Mouse (Mus musculus) c-Kit-positive CD71-negative TER-119-negative erythroid progenitor cells, embryonic 14.5 days (primary cell): ENCODE results near the gene 4930564D02Rik.

Experiments
- DNase-seq: peaks from one replicate; pipeline ENCODE4 v3.0.0-alpha.2; 2013; ENCODE audit warnings: low read depth

The 4930564D02Rik gene

DNA sequence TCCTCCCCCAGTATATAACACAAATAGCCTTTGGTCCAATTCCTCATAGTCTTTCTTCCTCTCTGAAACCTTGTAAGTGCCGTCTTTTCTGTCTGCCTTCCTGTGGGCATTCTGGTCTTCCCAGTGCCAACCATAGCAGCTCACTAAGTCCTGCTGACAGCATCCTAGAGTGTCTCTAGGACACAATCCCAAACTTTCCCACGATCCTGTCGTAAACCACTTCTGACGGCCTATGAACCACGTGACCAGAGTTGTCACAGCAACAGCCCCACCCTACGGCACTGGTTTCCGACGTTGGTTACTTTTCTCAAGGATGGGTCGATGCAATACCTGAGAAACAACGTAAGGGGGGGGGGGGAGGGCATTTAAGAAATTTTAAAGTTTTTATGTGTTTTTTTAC, at the start of gene 4930564D02Rik:
TSS of gene 4930564D02Rik (plus strand) at position 301 of the 400 bp plus-strand sequence.
- DNase-seq: no peak

DNA sequence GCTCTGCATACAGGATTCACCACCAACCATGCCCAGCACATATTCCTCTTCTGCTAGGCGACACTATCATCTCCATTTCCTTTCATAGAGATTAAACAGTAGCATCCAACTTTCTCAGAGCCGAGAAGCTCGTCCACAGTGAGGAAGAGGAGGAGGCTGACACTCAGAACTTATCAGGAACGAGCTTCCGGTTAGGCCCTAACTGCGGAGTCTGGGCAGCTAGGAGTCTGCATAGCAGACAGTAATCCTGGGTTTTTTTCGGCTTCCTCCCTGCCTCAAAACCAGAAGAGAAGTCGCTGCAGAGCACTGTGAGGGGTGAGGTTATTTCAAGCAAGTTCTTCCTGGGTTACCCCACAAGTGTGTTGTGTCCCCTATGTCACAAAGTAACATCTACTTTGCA, 49.3 kb upstream of the 4930564D02Rik start:
- no peak for DNase-seq

DNA sequence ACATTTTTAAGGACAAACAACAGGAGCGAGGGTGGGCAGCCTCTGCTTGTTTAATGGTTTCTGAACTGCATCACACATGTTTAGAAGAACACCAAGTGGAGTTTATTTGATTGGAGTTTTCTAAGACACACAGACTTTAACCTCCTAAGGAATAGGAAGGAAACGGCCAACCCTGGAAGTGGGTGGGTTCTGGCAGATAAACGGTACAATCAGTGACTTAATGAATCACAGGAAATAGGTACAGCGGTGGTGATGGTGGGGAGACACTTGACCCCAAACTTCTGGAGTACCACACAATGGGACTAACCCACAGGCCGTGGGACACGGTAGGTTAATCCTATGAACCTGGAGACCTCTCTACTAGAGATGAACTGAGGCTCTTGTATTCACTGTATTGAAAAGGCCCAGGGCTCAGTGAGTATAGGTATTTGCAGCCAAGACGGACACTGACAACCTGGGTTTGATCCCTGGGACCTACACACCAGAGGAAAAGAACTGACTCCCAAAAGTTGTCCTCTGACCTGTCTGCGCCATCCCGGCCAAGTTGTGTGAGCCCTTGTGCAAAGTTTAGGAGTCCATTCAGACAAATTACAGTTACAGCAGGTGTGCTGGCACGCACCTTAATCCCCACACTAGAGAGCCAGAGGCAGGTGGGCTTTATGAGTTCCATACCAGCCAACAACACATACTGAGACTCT, 48.4 kb upstream of the 4930564D02Rik start:
- DNase-seq: no peak

DNA sequence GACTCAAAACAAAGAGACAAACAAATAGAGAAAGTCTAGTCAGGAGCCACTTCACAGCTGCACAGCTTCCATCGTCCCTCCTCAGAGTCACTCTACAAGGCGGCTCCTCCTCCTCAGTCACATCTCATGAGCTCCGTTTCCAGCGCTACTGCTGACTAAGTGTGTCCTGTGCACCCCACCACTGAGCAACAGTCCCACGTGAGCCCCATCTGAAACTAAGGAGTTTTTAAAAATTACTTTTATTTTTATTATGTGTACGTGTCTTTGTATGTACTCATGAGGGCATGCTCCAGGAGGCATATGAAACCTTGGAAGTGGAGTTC, 47.9 kb upstream of the 4930564D02Rik start:
- no peak for DNase-seq

DNA sequence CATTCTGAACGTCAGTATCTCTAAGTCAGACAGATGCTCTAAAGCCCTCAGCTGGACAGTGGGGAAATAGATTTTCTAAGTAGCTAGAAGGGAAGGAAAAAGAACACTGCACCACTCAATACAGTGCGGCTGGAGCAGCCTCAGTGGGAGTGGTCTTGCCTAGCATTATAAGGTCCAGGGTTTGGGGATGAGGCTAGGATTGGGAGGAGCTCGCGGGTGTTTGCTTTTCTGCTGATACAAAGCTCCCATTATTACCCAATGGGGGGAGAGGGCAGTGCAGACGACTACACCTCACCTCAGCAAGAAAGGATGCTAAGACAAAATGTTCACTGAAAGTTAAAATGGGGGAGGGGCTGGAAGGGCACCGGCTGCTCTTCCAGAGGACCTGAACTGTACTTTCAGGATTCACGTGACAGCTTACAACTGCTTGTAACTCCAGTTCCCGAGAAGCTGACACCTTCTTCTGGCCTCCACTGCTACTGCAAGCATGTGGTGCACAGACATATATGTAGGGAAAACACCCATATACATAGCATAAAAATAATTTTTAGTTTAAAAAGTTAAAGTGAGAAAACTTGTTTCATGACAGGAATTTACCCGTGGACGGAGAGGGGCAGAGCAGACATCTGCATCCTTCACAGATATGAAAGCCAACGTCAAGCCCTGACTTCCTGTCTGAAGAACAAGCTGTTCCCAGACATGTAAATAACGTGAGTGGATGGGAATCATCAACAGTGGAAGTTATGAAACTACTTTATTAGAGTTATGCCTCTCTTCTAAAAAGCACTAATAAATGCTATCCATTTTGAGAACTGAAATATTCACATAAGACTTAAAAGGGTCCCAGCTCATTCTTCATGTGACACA, 46.6 kb upstream of the 4930564D02Rik start:
- no peak for DNase-seq

DNA sequence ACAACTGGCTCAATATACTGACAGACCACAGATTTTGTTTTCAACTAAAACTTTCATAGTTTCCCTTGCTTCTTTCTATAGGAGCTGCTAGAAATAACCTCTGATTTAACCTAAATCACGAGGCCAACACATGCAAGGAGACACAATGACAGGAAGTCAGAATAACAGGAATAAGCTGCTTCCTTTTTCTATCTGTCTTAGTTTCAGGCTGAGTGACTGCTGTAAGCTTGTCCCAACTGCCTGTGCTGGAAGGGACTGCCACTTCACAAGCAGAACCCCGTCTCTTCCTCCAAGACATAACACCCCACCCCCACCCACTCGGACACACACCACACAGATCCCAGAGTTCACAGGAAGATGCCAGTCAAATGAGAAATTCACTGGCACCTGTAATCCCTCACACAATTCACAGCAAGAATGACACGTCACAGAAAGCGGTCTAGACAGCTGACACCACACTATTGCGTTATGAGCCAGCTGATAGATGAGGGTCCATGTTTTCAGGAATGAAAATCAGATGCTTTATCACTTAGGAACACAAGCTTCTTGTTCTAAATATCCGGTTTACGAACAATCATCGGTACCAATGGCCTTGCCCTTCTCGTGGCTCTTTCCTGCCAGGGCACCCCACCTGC, 43.2 kb upstream of the 4930564D02Rik start:
- DNase-seq: no peak

DNA sequence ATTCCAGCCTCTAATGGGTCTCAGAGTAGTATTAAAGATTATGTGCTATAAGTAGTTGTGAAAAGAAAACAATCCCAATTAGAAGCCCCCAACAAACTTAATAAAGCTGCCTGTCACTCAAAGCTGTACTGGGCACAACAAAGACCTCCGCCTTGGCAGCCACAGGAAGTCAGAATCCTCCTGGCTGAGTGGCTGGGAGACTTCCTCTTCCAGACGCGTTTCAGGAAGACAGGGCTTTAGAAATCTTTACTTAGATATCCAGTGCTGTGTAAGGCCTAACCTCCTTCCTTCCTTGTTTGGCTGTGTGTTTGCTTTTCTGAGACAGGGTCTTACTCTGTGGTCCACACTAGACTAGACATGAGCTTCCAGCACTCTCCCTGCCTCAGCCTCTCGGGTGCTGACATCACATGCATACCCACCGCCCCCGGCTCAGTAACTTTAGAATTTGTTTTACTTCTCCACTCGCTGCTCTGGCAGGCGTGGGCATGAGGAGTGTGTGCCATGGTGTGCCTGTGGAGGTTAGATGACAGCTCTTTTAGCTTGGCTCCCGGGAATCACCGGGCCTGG, 30.3 kb upstream of the 4930564D02Rik start:
- DNase-seq: no peak

DNA sequence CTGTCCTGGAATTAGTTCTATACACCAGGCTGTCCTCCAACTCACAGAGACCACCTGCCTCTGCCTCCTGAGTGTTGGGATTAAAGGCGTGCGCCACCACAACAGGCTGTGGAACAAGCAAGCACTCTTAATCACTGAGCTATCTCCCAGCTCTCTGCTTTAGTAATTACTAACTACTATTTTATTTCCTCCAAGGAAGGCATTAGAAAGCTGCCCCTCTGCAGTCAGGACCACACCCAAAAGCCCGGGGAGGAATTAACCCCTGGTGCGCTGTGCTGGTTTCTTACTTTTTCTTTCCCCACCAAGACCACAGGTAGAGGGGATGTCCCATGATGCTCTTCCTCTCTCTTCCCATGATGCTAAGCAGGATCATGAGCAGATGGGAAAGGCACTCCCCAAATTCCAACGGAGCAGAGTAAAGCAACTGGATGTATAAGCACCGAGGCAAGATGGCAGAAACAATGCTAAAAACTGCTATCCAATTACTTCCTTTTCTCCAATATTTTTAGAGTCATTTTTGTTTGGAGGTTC, 29.3 kb upstream of the 4930564D02Rik start:
- no peak for DNase-seq

DNA sequence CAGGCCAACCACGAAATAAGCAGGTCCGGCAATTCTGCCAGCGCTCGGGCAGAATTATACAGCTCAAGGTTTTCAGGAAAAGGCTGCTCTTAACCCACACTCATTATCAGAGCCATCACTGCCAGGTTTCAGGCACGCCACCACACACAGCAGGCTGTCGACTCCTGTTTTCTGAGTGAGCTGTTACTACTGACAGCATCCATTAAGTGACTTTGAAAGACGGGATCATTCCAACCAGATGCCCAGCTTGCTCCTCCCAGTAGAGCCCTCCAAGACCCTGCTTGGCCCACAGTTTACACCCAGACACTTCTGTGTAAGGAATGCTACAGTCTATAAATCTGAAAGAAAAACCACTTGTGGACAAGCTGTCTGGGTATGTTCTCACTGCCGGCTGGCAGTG, 26.6 kb upstream of the 4930564D02Rik start:
- no peak for DNase-seq

DNA sequence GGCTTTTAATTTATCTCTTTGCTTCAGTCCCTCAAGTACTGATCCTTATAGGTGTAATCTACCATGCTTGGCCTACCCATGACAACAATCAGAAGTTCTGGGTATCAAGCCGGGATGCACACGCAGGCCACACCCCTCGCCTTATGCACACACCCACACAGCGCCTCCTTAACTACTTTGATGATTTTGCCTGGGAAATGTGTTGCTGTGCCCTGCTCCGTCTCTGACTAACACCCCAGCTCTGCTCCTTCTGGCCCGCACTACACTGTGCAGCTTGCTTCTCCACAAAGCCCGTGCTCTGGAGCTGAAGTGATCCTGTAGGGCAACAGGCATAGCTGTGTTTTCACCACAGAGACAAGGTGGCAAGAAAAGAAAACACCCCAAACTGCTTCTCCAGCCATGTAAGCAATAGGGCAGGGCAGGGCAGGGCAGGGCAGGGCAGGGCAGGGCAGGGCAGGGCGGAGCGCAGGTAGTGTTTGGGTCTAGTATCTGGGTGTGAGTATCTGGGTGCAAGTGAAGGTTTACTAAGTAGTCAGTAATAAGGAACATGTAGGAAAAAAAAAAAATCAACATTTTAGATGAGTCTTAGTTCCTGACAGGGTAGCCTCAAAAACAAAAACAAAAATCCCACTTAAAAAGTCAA, 25.5 kb upstream of the 4930564D02Rik start:
- no peak for DNase-seq

DNA sequence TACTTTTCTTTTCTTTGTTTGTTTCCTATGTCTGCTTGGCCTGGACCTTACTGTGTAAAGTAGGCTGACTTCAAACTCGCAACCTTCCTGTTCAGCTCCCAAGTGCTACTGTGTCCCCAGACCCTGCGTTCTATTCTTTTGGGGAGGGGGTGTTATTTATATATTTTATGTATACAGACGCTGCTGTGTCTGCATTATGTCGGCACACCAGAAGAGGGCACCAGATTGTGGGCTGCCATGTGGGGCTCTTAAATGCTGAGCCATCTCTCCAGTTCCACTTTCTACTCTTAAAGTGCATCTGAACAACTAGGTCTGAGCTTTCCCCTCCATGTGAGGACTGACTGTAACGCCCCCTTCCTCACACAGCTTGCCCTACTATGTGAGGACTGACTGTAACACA, 22.9 kb upstream of the 4930564D02Rik start:
- DNase-seq: no peak

DNA sequence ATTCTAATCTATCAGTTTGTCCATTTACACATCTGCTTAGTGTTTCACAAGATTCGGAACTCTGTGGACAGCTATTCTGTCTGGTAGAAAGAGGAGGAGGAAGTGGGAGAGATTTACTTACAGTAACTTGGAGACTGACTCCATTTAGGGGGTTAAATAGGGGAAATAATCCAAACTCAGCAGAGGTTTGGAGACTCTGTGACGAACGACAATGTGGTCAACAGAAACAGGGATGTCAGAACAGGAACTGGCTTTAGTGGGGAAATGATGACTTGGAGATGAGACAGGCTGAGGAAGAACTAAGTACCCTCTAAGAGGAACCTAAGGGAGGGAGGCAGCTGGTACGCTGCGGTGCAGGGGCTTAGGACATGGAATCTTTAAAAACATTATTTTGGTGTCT, 19.8 kb upstream of the 4930564D02Rik start:
- DNase-seq: peak; percentile 37

DNA sequence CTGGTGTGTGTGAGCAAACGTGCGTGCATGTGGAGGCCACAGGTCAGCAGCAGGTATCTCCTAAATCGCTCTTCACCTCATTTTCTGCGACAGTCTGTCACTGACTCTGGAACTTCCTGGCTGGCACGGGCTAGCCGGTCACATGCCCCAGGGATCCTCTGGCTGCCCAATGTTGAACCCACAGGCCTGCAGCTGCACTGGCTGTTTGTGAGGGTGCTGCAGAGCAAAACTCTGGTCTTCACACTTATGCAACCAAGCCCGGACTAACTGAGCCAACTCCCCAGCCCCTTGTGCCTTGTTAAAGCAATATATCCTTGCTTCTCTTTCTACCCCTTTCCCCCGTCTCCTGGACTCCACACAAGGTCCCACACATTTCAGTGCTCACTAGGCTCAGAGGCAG, 19.0 kb upstream of the 4930564D02Rik start:
- DNase-seq: no peak

DNA sequence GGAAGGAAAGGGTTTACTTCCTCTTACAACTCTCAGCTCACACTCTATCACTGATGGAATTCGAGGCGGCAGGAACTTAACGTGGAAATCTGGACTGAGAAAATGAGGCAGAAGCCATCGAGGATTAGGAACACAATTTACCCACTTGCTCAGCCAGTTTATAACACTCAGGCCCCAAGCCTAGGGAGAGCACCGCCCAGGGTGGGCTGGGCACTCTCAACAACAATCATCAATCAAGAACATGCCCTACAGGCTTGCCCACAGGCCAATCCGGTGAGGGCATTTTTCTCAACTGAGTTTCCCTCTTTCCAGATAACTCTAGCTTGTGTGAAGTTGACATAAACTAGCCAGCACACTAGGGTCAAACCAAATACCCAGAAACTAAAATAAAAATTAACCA, 16.8 kb upstream of the 4930564D02Rik start:
- no peak for DNase-seq

DNA sequence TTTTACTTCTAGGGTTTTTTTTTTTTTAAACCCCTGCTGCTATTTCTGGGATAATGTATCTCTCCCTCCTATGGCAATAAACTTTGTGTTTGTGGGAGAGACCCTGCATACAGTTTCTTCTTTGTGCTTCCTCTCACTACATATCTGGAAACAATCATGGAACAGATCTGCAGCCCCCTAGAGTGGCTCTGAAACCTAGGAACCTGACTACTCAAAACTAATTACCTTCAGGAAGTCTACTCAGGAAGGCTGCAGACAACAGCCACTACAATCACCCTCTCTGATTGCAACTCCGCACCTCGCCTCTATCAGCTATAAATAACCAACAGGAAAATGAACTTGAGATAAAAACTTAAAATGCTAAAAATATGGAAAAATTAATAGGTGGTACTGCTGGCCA, 15.5 kb upstream of the 4930564D02Rik start:
- no peak for DNase-seq

DNA sequence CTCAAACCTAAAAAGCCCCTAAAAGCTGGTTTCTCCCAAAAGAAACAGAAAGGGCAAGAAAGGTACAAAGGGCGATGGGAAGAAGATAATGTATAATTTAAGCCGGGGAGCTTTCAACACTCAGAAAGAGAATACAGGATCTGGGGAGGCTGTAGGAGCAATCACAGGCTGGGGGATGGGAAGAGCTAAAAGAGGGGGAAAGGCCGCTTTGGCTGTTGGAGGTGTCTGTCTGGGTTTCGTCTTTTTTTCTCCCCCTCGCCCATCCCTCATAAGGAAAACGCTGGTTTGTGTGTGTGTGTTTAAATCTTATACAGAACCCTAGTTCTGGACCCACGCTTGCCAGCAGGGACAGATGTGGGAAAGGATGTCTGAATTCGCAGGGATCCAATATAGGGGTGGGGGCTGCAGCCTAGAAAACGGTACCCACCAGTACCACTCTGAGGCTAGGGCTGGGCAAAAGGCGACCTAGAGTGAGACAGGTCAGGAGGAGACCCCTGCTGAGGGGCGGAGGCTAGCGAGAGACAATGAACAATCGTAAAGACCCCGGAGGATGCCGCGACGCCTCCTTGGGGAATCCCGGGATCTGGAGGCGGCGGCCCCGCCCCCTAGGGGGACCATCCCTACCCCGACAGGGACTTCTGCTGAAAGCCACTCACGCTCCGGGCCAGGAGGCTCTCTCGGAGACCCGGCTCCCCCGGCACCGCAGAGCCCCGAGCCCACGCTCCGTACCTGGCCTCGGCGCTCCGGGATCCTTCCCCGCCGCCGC, 14.3 kb upstream of the 4930564D02Rik start:
- DNase-seq: no peak

DNA sequence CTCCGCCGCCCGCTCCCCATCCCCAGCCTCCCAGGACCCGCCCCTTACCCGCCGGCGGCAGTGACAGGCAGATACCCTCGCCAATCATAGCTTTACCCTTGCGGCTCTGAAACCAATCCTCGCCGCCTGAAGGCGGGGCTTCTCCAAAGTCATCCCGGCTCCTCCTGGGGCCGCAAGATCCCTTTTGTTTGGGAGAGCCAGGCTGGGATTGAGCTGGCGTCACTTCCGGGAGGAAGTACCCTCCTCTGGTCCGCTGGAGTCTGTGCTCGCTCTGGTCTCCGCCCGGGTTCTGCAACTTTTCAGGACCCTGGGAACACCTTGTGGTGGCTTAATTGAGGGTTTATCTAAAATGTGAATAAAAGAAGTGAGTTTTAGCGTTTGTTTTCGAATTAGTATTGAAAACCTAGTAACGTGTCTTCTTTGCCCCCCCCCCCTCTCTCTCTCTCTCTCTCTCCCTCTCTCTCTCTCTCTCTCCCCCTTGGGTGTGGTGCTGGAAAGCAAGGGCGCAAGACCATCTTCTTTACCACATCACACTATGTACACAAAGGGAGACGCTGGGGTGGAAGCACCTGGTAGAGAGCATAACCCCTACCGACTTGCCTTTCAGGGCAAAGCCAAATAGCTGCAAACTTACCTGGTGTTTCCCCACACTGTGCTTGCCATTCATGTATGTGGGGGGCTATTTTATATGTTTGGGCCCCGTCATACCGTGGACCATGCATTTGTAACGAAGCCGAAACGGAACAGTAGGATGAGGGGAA, 13.5 kb upstream of the 4930564D02Rik start, which contains the start of gene Cttnbp2nl:
TSS of gene Cttnbp2nl (minus strand) at position 210 of the 761 bp plus-strand sequence.
- DNase-seq: peak; percentile 50

DNA sequence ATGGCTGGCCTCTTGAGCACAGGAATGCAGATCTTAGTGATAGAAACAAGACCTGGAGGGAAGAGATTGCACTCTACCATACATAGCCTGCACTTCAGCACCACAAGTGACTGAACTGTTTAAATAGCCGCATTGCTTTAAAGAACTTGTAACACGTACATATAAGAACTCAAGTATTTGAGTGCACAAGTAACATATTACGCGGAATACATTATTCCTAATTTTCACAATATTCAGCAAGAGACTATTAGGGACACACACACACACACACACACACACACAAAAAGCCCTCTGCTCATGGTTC, 13.0 kb upstream of the 4930564D02Rik start:
- no peak for DNase-seq

DNA sequence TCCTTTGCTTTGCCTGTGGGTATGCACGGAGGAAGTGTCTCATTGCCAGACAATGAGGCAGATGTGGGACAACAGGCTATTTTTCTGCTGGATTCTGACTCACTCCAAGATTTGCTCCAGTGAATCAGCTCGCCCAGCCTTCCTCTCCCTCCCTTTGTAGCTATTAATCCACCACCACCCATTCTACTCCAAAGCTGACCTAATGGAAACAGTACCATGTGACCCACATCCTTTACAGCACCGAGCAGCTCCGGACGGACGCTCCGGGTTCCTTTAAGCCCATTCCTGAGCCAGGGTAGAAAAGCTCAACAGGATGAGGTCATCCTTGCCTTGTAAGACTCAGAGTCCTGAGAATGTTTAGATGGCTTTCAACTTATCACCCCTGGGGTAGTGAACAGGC, 11.7 kb upstream of the 4930564D02Rik start:
- no peak for DNase-seq

DNA sequence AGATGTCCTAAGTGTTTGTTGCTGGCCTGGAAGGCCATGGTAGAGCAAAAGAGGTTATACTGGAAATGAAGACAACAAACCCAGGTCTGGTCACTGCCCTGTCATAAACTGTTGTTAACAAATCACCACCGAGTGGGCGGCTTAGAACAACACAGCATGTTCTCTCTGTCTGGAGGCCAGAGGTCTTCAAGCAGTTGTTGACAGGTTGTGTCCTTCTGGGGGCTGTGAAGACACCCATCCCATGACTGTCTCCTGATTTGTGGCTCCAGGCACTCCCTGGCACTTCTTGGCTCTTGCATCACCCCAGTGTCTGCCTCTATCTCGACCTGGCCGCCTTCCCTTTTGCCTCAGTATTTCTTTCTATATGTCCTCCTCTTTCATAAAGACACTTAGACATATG, 11.0 kb upstream of the 4930564D02Rik start:
- no peak for DNase-seq
